Mouse (Mus musculus): ENCODE measurements around the gene Tmub2. TPM values are rescaled to one million over a fixed set of nuclear protein-coding genes. Genes with fewer than 3 reads are reported as not detected.

The Tmub2 gene
- polyA plus RNA-seq, 1 experiment from 2014 or later, result 82.3 TPM

DNA sequence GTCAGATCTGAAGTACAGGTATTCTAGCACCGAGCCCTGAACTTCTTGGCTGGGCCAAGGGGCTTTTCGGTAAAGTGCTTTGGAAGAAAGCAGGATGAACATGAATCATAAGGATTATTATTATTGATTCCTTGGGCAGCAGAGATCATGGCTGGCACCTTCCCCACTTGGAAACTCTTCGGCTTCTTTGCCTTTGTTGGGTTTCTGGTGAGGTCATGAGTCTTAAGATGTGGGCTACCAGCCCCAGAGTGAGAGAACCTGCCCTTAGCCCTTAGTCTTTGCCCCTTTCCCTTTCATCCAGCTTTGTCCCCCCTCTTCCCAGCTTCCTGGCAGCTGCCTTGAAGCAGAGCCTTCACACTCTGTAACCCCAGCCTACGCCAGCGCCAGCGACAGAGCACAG, 37.2 kb downstream of the Tmub2 start:
- H3K9me3 ChIP-seq, result no peaks in the 10 kb centered on the region
- no peaks in the 10 kb centered on the region for H3K27me3 ChIP-seq (replicated peaks)
- 86% methylated on average over 6 of the region's 6 CpGs for WGBS
- H3K27ac ChIP-seq, result no peak overlapping the region
- no peak overlapping the region for H3K4me2 ChIP-seq
- H3K9ac ChIP-seq, result no peak overlapping the region
- H3K4me3 ChIP-seq, result no peak overlapping the region
- ATAC-seq (replicated peaks), result no peak
- peaks cover 10% of the 10 kb centered on the region for H3K4me1 ChIP-seq
- no peaks in the 10 kb centered on the region for H3K36me3 ChIP-seq (replicated peaks)

DNA sequence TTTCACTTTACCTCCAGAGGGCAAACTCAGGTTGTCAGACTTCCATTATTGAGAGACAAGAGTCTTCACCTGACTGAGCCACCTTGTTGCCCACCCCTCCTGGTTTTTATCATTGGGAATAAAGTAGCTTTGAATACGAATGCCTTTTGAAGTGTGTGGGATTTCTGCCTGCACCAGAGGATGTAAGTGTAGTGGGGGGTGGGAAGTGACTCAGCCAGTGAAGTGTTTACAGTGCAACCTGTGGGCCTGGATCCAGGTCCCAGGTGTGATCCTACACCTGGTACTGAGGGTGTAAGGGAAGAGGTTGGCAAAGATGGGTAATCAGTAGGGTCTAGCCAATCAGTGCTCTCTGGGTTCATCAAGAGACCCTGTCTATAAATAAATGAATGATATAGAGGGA, 38.8 kb downstream of the Tmub2 start:
- ATAC-seq (replicated peaks), result no peak
- 80% methylated on average over 1 of the region's 1 CpGs for WGBS

GRCm38 (mm10) chr11:102327250-102327649, 42.5 kb downstream of the Tmub2 start:
- Histone ChIP-seq H3K27me3 (replicated peaks) (no peaks in the 10 kb centered on the region), H3K4me2 (no peak overlapping the region), H3K27ac (no peak overlapping the region), H3K36me3 (replicated peaks) (no peaks in the 10 kb centered on the region), H3K9me3 (no peaks in the 10 kb centered on the region), H3K9ac (no peak overlapping the region), H3K4me1 (no peaks in the 10 kb centered on the region), H3K4me3 (no peak overlapping the region)
- 62% methylated on average over 5 of the region's 5 CpGs for WGBS
- ATAC-seq (replicated peaks), result no peak

More for the DNA sequence above, 38.8 kb downstream of the Tmub2 start:
- Histone ChIP-seq H3K27ac (no peak overlapping the region), H3K4me1 (peaks cover 10% of the 10 kb centered on the region), H3K36me3 (replicated peaks) (no peaks in the 10 kb centered on the region), H3K4me2 (no peak overlapping the region), H3K4me3 (no peak overlapping the region), H3K9me3 (no peaks in the 10 kb centered on the region), H3K27me3 (replicated peaks) (no peaks in the 10 kb centered on the region), H3K9ac (no peak overlapping the region)

DNA sequence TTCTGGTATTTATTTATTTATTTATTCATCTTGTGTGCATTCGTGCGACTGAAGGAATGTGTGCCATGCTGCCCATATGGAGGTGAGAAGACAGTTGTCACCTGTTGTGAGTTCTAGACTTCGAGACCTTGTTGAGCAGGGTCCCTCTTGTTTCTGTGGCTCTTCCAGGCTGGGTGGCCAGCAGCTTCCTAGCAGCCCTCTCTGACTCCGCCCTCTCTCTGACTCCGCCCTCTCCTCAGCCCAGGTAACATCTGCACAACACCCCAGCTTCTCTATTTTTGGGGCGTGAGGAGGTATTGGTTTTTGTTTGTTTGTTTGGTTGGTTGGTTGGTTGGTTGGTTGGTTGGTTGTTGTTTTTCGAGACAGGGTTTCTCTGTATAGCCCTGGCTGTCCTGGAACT, 43.1 kb downstream of the Tmub2 start:
- Histone ChIP-seq H3K4me1 (no peaks in the 10 kb centered on the region), H3K4me2 (no peak overlapping the region)
- WGBS, result 81% methylated on average over 7 of the region's 7 CpGs

GRCm38 (mm10) chr11:102329518-102329917, 44.8 kb downstream of the Tmub2 start:
- no peak overlapping the region for H3K9ac ChIP-seq
- no peak overlapping the region for H3K27ac ChIP-seq
- H3K27me3 ChIP-seq (replicated peaks), result no peaks in the 10 kb centered on the region
- no peaks in the 10 kb centered on the region for H3K9me3 ChIP-seq
- no peak overlapping the region for H3K4me3 ChIP-seq
- no peaks in the 10 kb centered on the region for H3K4me1 ChIP-seq
- no peak overlapping the region for H3K4me2 ChIP-seq
- no peak for ATAC-seq (replicated peaks)
- H3K36me3 ChIP-seq (replicated peaks), result no peaks in the 10 kb centered on the region

More for the DNA sequence above, 43.1 kb downstream of the Tmub2 start:
- H3K36me3 ChIP-seq (replicated peaks), result no peaks in the 10 kb centered on the region
- no peaks in the 10 kb centered on the region for H3K9me3 ChIP-seq
- no peak overlapping the region for H3K9ac ChIP-seq
- no peak for ATAC-seq (replicated peaks)
- H3K27me3 ChIP-seq (replicated peaks), result no peaks in the 10 kb centered on the region
- no peak overlapping the region for H3K27ac ChIP-seq
- no peak overlapping the region for H3K4me3 ChIP-seq

DNA sequence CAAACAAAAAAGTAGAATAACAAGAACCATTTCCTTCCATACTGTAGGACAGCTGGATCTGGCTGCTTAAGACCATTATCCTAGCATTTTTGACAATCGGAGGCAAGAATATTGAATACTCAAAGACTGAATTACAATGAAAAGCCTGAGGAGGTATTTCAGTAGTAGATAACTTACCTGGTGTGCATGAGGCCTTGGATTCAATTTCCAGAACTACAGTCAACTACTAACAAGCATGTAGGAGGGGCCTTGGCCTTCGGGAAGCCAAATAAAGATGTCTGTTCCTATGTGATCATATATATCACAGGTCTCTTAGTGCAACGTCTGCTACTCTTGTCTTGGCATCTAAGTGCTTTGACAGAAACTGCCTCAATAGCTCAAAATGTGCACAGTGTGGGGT, 45.3 kb downstream of the Tmub2 start:
- no peak overlapping the region for H3K9ac ChIP-seq
- no peaks in the 10 kb centered on the region for H3K36me3 ChIP-seq (replicated peaks)
- no peak overlapping the region for H3K4me3 ChIP-seq
- H3K4me1 ChIP-seq, result 0 out of 2 replicates have a peak, but pooled peaks cover 1% of the 10 kb centered on the region
- no peaks in the 10 kb centered on the region for H3K9me3 ChIP-seq
- 78% methylated on average over 3 of the region's 3 CpGs for WGBS
- ATAC-seq (replicated peaks), result no peak
- H3K27ac ChIP-seq, result no peak overlapping the region
- no peak overlapping the region for H3K4me2 ChIP-seq
- no peaks in the 10 kb centered on the region for H3K27me3 ChIP-seq (replicated peaks)

DNA sequence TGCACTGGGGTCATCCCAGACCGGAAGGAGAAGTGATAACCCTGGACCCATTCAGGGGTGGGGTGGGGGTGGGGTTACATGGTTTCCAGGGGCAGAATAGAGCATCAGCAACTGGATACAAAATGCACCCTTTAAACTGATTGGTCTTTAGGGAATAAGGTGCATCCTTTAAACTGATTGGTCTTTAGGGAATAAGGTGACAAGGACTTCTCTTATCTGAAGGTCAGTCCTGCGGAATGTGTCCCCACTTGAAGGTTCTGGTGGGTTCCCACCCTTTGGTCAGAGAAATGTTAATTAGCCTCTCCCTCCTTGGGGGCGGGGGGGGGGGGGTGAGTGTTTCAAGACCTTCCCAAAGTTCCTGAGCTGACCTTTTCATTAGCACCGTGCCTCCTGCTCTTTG, 47.1 kb downstream of the Tmub2 start:
- ATAC-seq (replicated peaks), result no peak
- H3K4me1 ChIP-seq, result 0 out of 2 replicates have a peak, but pooled peaks cover 6% of the 10 kb centered on the region
- no peak overlapping the region for H3K4me2 ChIP-seq
- H3K9ac ChIP-seq, result no peak overlapping the region
- 62% methylated on average over 4 of the region's 4 CpGs for WGBS
- H3K36me3 ChIP-seq (replicated peaks), result no peaks in the 10 kb centered on the region
- no peaks in the 10 kb centered on the region for H3K27me3 ChIP-seq (replicated peaks)
- no peak overlapping the region for H3K4me3 ChIP-seq
- no peak overlapping the region for H3K27ac ChIP-seq
- H3K9me3 ChIP-seq, result no peaks in the 10 kb centered on the region

DNA sequence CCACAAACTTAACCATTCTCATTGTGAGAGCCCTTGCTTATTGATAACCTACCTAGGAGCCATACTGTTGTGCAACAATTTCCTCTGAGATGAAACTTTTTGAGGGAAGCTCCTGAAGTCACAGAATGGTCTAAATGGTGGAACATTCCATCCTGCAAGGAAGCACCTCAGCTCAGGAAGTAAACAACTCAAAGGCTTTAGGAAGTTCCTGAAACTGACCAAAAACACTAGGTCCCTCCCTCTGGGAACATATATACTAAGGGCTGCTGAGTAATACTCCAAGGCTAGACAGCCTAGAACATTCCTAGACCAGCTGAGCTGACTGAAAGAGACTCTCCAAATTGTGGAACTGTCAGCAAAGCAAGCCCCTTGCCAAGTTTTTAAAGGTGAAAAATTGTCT, 48.3 kb downstream of the Tmub2 start:
- no peak overlapping the region for H3K9ac ChIP-seq
- no peak overlapping the region for H3K4me3 ChIP-seq
- no peaks in the 10 kb centered on the region for H3K9me3 ChIP-seq
- ATAC-seq (replicated peaks), result no peak
- no peak overlapping the region for H3K27ac ChIP-seq
- no peak overlapping the region for H3K4me2 ChIP-seq
- H3K27me3 ChIP-seq (replicated peaks), result no peaks in the 10 kb centered on the region
- H3K36me3 ChIP-seq (replicated peaks), result no peaks in the 10 kb centered on the region
- H3K4me1 ChIP-seq, result 0 out of 2 replicates have a peak, but pooled peaks cover 6% of the 10 kb centered on the region

- ATAC-seq (replicated peaks), result no peak
- WGBS, result 57% methylated on average over 4 of the region's 4 CpGs
Observed at GRCm38 (mm10) chr11:102334010-102334409, 49.3 kb downstream of the Tmub2 start.

DNA sequence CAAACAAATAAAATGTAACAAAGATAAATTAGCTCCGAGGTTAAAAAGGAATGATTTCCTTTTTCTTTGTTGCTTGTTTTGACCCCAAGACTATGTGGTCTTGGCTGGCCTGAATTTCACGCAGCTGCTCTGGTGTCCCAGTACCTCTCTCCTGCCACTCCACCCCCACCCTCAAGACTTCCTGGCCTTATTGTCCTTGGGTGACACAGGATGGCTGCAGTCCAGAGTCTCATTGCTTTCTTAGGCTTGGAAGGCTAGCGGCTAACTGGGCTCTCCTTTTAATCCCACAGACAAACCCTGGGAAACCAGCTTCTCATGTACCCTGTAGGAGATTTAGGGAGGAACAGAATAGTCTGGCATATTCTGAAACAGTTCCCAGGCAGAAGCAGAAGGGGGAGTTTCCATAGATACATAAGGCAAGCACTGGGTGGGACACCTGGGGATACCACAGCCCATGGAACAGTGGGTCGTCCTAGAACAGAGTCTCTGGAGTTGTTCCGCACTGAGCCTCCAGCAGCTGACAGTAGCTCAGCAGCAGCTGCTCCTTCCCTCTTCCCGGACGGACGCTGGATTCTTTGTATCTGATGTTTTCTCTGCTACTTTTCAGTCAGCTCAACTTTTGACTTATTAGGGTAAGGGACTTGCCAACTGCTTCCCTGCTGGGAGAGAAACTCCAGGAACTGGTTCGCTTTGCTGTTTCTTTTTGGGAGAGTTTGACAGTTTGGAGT, 50.4 kb downstream of the Tmub2 start:
- H3K4me3 ChIP-seq, result no peak overlapping the region
- H3K9ac ChIP-seq, result no peak overlapping the region
- WGBS, result 29% methylated on average over 9 of the region's 9 CpGs
- H3K27ac ChIP-seq, result no peak overlapping the region
- ATAC-seq (replicated peaks), result no peak
- H3K4me1 ChIP-seq, result 0 out of 2 replicates have a peak, but pooled peaks cover 6% of the 10 kb centered on the region
- no peaks in the 10 kb centered on the region for H3K9me3 ChIP-seq
- H3K4me2 ChIP-seq, result no peak overlapping the region; the same call in 1 of the 2 replicates
- H3K27me3 ChIP-seq (replicated peaks), result no peaks in the 10 kb centered on the region
- H3K36me3 ChIP-seq (replicated peaks), result no peaks in the 10 kb centered on the region

More at GRCm38 (mm10) chr11:102334010-102334409, 49.3 kb downstream of the Tmub2 start:
- H3K4me3 ChIP-seq, result no peak overlapping the region
- H3K27ac ChIP-seq, result 0 out of 2 replicates have a peak overlapping the region, but pooled peaks have one; percentile 13
- H3K27me3 ChIP-seq (replicated peaks), result no peaks in the 10 kb centered on the region
- 0 out of 2 replicates have a peak, but pooled peaks cover 6% of the 10 kb centered on the region for H3K4me1 ChIP-seq
- H3K9ac ChIP-seq, result no peak overlapping the region
- no peak overlapping the region for H3K4me2 ChIP-seq
- H3K9me3 ChIP-seq, result no peaks in the 10 kb centered on the region
- no peaks in the 10 kb centered on the region for H3K36me3 ChIP-seq (replicated peaks)

- Histone ChIP-seq H3K9ac (no peak overlapping the region), H3K4me1 (0 out of 2 replicates have a peak, but pooled peaks cover 6% of the 10 kb centered on the region), H3K27ac (no peak overlapping the region), H3K36me3 (replicated peaks) (no peaks in the 10 kb centered on the region), H3K27me3 (replicated peaks) (no peaks in the 10 kb centered on the region), H3K4me3 (no peak overlapping the region), H3K4me2 (no peak overlapping the region), H3K9me3 (no peaks in the 10 kb centered on the region)
- WGBS, result 74% methylated on average over 1 of the region's 1 CpGs
- ATAC-seq (replicated peaks), result no peak
Observed at GRCm38 (mm10) chr11:102336191-102336590, 51.5 kb downstream of the Tmub2 start.

GRCm38 (mm10) chr11:102337921-102338320, 53.2 kb downstream of the Tmub2 start:
- no peaks in the 10 kb centered on the region for H3K27me3 ChIP-seq (replicated peaks)
- no peak overlapping the region for H3K4me3 ChIP-seq
- H3K4me2 ChIP-seq, result no peak overlapping the region
- no peak for ATAC-seq (replicated peaks)
- H3K9me3 ChIP-seq, result no peaks in the 10 kb centered on the region
- 91% methylated on average over 1 of the region's 1 CpGs for whole genome bisulfite sequencing
- no peaks in the 10 kb centered on the region for H3K36me3 ChIP-seq (replicated peaks)
- no peak overlapping the region for H3K9ac ChIP-seq
- no peak overlapping the region for H3K27ac ChIP-seq
- 0 out of 2 replicates have a peak, but pooled peaks cover 6% of the 10 kb centered on the region for H3K4me1 ChIP-seq

DNA sequence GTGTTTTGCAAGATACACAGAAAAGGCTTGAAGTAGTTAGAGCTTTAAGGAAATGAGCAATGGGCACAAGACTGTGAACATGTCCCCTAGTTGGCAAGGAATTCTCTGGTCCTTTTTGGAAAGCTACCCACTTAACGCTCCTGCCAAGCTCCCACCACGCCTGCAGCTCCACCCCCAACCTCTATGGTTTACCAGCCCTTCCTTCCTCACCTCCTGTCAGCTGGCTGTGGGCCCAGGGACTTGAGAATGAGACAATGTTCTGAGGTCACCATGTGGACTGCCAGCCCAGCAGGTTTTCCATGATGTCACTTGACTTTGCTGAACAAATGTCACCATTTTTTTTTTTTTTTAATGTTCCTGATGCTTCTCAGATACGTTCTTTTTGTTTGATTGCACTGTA, 53.8 kb downstream of the Tmub2 start:
- 53% methylated on average over 3 of the region's 3 CpGs for WGBS
- no peak overlapping the region for H3K4me2 ChIP-seq
- ATAC-seq (replicated peaks), result no peak
- H3K9me3 ChIP-seq, result no peaks in the 10 kb centered on the region
- no peak overlapping the region for H3K27ac ChIP-seq
- no peaks in the 10 kb centered on the region for H3K36me3 ChIP-seq (replicated peaks)
- no peaks in the 10 kb centered on the region for H3K27me3 ChIP-seq (replicated peaks)
- no peak overlapping the region for H3K4me3 ChIP-seq
- H3K9ac ChIP-seq, result no peak overlapping the region
- H3K4me1 ChIP-seq, result 0 out of 2 replicates have a peak, but pooled peaks cover 6% of the 10 kb centered on the region
